Mouse (Mus musculus): ENCODE data around the gene Atr.
"Not testable (repeated sequence)": the region's sequence is repeated elsewhere in the genome, so short reads cannot be mapped to it uniquely, and the experiment has no call there.

The Atr gene

GRCm38 (mm10) chr9:95953658-95954057, 96.3 kb downstream of the Atr start:
- DNase-seq: no peak

- no peak for DNase-seq
Measured at GRCm38 (mm10) chr9:95954226-95954584, 96.8 kb downstream of the Atr start.

- DNase-seq: peak; percentile 89
Measured at GRCm38 (mm10) chr9:95954585-95955461, 97.4 kb downstream of the Atr start, which contains the start of gene Xrn1. Gene Xrn1 (plus strand): TSS chr9:95954760.

GRCm38 (mm10) chr9:95957611-95958010, 100.2 kb downstream of the Atr start:
- DNase-seq: no peak

- DNase-seq: no peak
Measured at GRCm38 (mm10) chr9:95958041-95958730, 100.8 kb downstream of the Atr start.

- DNase-seq: not testable (repeated sequence)
Measured at GRCm38 (mm10) chr9:95958731-95959105, 101.3 kb downstream of the Atr start.

GRCm38 (mm10) chr9:95959246-95959645, 101.8 kb downstream of the Atr start:
- DNase-seq: no peak

- DNase-seq: no peak
Measured at GRCm38 (mm10) chr9:95959732-95960428, 102.5 kb downstream of the Atr start.

- DNase-seq: no peak
Measured at GRCm38 (mm10) chr9:95961058-95961457, 103.7 kb downstream of the Atr start.

GRCm38 (mm10) chr9:95964037-95964436, 106.6 kb downstream of the Atr start:
- DNase-seq: no peak

GRCm38 (mm10) chr9:95978279-95978678, 120.9 kb downstream of the Atr start:
- DNase-seq: no peak

- no peak for DNase-seq
Measured at GRCm38 (mm10) chr9:95979896-95980295, 122.5 kb downstream of the Atr start.

- no peak for DNase-seq
Measured at GRCm38 (mm10) chr9:95992255-95992654, 134.9 kb downstream of the Atr start.

Data from cerebellum, adult 9-10 months (tissue).